In the genomic region with DNA sequence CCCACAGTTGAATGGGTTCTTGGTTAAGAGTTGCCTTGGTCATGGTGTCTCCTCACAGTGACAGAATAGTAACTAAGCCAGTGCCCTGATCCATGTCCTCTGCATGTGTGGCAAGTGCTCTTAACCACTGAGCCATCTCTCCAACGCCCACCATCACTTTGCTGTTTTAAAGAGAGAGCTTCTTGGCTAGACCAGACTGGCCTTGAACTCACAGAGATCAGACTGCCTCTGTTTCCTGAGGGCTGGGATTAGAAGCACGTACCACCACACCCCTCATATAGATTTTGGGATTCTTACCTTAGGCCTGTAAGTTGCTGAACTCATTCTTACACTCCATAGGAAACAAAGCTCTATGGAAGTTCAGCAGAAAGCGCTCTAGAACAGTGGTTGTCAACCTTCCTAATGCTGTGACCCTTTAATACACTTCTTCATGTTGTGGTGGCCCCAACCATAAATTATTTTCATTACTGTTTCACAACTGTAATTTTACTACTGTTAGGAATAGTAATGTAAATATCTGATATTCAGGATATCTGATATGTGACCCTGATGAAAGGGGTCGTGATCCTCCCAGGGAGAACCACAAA, we compare ENCODE assay signal across 8 mouse cellular contexts.
DNase-seq lines count a peak whose midpoint lies in the region; ATAC-seq and TF ChIP-seq lines count a peak whose summit lies in the region.

No protein-coding gene starts in this region.

- TF ChIP-seq POLR2A in heart, adult 2 months (IDR thresholded peaks at IDR 0.05; ENCODE audit: insufficient read depth, low read depth, low read length) = no peak
- no peak for TF ChIP-seq POLR2A in testis, adult 2 months (IDR thresholded peaks at IDR 0.05; ENCODE audit: control insufficient read depth, low read depth, low read length)

- no peak for ATAC-seq in liver, embryonic 13.5 days (ENCODE audit: low read depth)

- no peak overlapping the region for H3K9ac ChIP-seq in heart, adult 2 months (ENCODE audit: low read depth, low read length)
- H3K9ac ChIP-seq in liver, embryonic 13.5 days = no peak overlapping the region

- H3K79me2 ChIP-seq in heart, adult 2 months (replicated peaks; ENCODE audit: control insufficient read depth, insufficient read depth, low read length) = no peaks in the 10 kb centered on the region

- intact Hi-C loops in heart, adult 2 months (cut with DNase I) = no loop called here

- TF ChIP-seq CTCF in heart, adult 2 months (IDR thresholded peaks at IDR 0.05) = no peak
- TF ChIP-seq CTCF in testis, adult 2 months (IDR thresholded peaks at IDR 0.05; ENCODE audit: control insufficient read depth, insufficient read depth, insufficient replicate concordance, low read depth, low read length) = no peak

- no peak for DNase-seq in heart, embryonic 10.5 days (ENCODE audit: low spot score)
- DNase-seq in heart, adult 2 months = no peak
- DNase-seq in testis, postnatal 14 days (ENCODE audit: low spot score) = no peak
- DNase-seq in liver, embryonic 13.5 days = no peak
- no peak for DNase-seq in right cerebral cortex, adult 2 months (ENCODE audit: low spot score in 2 of 2)
- no peak for DNase-seq in embryo, embryonic 11 days
- no peak for DNase-seq in T-cell, adult 2 months (ENCODE audit: low spot score)

- H3K4me3 ChIP-seq in heart, embryonic 10.5 days = peak overlapping the region; percentile 53
- no peak overlapping the region for H3K4me3 ChIP-seq in heart, adult 2 months
- peak overlapping the region; percentile 56; the same call in 1 of the 2 replicates for H3K4me3 ChIP-seq in testis, adult 2 months (ENCODE audit: control insufficient read depth, low read depth, low read length)
- H3K4me3 ChIP-seq in liver, embryonic 13.5 days (replicated peaks) = no peak overlapping the region

- no peak overlapping the region for H3K27ac ChIP-seq in heart, embryonic 10.5 days
- H3K27ac ChIP-seq in heart, adult 2 months = no peak overlapping the region
- no peak overlapping the region for H3K27ac ChIP-seq in testis, adult 2 months (ENCODE audit: control insufficient read depth, insufficient read depth, low read depth, low read length)
- H3K27ac ChIP-seq in liver, embryonic 13.5 days = no peak overlapping the region

- no peaks in the 10 kb centered on the region for H3K9me3 ChIP-seq in heart, embryonic 10.5 days
- H3K9me3 ChIP-seq in liver, embryonic 13.5 days (replicated peaks) = no peaks in the 10 kb centered on the region

- 69% methylated on average over 4 of the region's 4 CpGs for WGBS in heart, embryonic 10.5 days
- WGBS in heart, adult 2 months = 80% methylated on average over 4 of the region's 4 CpGs
- 53% methylated on average over 4 of the region's 4 CpGs for WGBS in liver, embryonic 13.5 days (ENCODE audit: insufficient replicate concordance)

- H3K4me2 ChIP-seq in liver, embryonic 13.5 days = peak overlapping the region; percentile 55

- H3K4me1 ChIP-seq in heart, embryonic 10.5 days = peaks cover 32% of the 10 kb centered on the region
- H3K4me1 ChIP-seq in heart, adult 2 months (ENCODE audit: control insufficient read depth, insufficient read depth, low read length) = peaks cover 5% of the 10 kb centered on the region; the same call in 1 of the 2 replicates
- H3K4me1 ChIP-seq in testis, adult 2 months (ENCODE audit: control insufficient read depth, insufficient read depth, low read length) = peaks cover 9% of the 10 kb centered on the region
- H3K4me1 ChIP-seq in liver, embryonic 13.5 days (replicated peaks) = peaks cover 26% of the 10 kb centered on the region

- no peaks in the 10 kb centered on the region; the same call in 1 of the 2 replicates for H3K27me3 ChIP-seq in heart, embryonic 10.5 days (ENCODE audit: insufficient read depth, poor library complexity, severe bottlenecking)
- no peaks in the 10 kb centered on the region for H3K27me3 ChIP-seq in heart, adult 2 months (ENCODE audit: control insufficient read depth, insufficient read depth, low read length)
- H3K27me3 ChIP-seq in testis, adult 2 months (ENCODE audit: control insufficient read depth, insufficient read depth, low read length) = no peaks in the 10 kb centered on the region
- peaks cover 34% of the 10 kb centered on the region for H3K27me3 ChIP-seq in liver, embryonic 13.5 days

- H3K36me3 ChIP-seq in heart, embryonic 10.5 days = no peaks in the 10 kb centered on the region
- H3K36me3 ChIP-seq in heart, adult 2 months (ENCODE audit: control insufficient read depth, insufficient read depth, low read length) = no peaks in the 10 kb centered on the region
- H3K36me3 ChIP-seq in testis, adult 2 months (ENCODE audit: control insufficient read depth, insufficient read depth, low read length) = no peaks in the 10 kb centered on the region
- no peaks in the 10 kb centered on the region for H3K36me3 ChIP-seq in liver, embryonic 13.5 days

- TF ChIP-seq EP300 in heart, adult 2 months (IDR thresholded peaks at IDR 0.05; ENCODE audit: insufficient read depth, low read depth, low read length) = no peak

Comparison
In these comparisons a context has a peak if more than half of its experiments do, and no peak if none do; other contexts are left out.
1. H3K4me3 ChIP-seq: peak in heart, embryonic 10.5 days (single experiment) and testis, adult 2 months (single experiment); none in heart, adult 2 months (single experiment) and liver, embryonic 13.5 days (single experiment).